Mouse (Mus musculus) erythroblast, adult 5-6 weeks (primary cell): ENCODE data around the gene Fadd. TPM values are rescaled to one million over a fixed set of nuclear protein-coding genes. Genes with fewer than 3 reads are reported as not detected.

ENCODE experiments used
- ATAC-seq: replicated peaks from 2 replicates; pipeline ENCODE4 v1.8.0; 2016; ENCODE audit warnings: moderate number of reproducible peaks, mild to moderate bottlenecking, moderate TSS enrichment, inconsistent platforms; ENCODE audit not compliant: poor library complexity, low FRiP score, severe bottlenecking
- total RNA-seq, 2 experiments: library from RNA; stranded (forward) in 1 of 2; stranded (reverse) in 1 of 2; fragments of 150-400 nt in 1 of 2; fragments of 200-764, 138-1000 nt in 1 of 2; gene quantifications; 2 replicates each; pipeline versions ENCODE4 v1.2.3 to v1.2.4; 2015 to 2017; ENCODE audit warnings: low replicate concordance in 2 of 2

Gene Fadd
- total RNA-seq (2015; ENCODE audit: low replicate concordance) (0.96 and 4.2 TPM in 2 replicates), total RNA-seq (2017; ENCODE audit: low replicate concordance) (2.4 and 2.8 TPM in 2 replicates)

DNA sequence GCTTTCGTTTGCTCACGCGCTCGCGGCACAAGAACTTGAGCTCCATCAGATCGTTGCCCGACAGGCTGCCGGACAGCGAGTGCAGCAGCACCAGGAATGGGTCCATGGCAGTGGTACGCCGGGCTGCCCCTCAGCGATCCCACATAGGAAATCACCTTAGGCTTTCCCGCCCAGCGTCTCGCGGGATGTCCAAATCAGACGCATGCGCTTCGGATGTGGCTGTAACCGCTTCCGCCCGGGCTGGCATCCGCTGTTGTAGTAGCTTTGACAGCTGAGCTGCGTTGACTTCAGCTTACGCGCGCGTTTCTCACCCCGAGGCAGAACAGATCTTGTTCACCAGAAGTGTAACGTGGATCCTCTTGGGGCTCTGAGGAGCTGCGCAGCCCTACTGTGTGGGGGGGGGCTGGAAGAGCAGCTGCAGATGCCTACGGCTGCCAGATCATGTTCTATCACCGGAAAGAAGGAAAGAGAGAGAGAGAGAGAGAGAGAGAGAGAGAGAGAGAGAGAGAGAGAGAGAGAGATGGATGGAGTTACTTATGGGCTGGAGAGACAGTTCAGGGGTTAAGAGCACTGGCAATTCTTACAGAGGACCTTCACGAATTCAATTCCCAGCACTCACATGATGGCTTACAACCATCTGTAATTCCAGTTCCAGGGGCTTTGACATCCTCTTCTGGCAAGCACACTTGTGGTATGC, at the start of gene Fadd:
TSS of gene Fadd (minus strand) at position 180 of the 697 bp plus-strand sequence.
- peak; percentile 72 for ATAC-seq

GRCm38 (mm10) chr7:144630622-144631021, 48.4 kb upstream of the Fadd start:
- no peak for ATAC-seq

- ATAC-seq: no peak
These were observed 46.2 kb upstream of the Fadd start for GRCm38 (mm10) chr7:144628334-144628915.

DNA sequence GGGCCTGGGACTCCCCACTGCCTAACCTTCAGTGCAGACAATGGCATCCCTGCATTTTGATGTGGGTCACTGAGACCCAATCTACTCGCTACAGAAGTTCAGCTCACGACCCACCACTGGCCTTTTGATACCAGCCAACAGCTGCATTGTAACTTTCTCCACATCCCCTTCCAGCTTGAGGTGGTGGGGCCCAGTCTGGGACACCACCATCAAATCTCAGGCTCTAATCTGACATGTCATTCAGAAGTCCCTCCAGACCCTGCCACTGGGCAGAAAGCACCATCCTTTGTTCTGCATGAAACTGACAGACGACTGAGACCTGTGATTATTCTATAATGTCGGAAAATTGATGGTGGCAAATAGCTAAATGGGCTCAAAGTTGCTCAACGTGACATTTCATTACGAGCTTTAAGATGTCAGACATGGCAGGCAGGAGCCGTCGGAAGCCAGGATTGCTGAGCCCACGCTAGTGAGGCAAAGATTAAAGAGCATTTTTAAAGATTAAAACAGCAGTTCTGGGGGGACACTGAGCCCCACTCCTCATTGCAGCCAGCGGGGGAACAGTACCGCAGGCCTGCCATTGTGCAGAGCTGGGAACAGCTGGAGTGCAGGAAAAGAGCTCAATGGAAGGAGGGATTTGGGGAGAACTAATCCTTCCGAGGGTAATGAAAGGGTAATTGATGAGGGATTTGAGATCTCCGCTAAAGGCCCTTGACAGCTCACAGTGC, 45.5 kb upstream of the Fadd start:
- no peak for ATAC-seq

DNA sequence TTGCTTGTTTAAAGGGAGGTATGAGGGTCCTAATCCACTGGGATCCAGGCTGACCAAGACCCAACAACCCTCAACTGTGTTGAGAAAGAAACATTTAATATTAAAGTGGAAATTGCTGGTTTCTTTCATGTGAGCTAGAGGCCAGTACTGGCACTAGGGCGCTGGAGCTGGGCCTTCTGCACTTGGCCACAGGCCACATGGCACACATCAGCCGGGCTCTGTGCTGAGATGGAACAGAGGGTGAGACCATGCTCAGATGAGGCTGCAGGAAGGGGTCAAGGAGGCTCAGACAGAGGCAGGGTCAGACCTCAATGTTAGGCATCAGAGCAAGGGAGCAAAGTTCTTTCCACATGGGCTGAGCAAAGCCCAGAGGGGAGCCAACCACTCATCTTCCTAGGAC, 43.8 kb upstream of the Fadd start:
- ATAC-seq: no peak

DNA sequence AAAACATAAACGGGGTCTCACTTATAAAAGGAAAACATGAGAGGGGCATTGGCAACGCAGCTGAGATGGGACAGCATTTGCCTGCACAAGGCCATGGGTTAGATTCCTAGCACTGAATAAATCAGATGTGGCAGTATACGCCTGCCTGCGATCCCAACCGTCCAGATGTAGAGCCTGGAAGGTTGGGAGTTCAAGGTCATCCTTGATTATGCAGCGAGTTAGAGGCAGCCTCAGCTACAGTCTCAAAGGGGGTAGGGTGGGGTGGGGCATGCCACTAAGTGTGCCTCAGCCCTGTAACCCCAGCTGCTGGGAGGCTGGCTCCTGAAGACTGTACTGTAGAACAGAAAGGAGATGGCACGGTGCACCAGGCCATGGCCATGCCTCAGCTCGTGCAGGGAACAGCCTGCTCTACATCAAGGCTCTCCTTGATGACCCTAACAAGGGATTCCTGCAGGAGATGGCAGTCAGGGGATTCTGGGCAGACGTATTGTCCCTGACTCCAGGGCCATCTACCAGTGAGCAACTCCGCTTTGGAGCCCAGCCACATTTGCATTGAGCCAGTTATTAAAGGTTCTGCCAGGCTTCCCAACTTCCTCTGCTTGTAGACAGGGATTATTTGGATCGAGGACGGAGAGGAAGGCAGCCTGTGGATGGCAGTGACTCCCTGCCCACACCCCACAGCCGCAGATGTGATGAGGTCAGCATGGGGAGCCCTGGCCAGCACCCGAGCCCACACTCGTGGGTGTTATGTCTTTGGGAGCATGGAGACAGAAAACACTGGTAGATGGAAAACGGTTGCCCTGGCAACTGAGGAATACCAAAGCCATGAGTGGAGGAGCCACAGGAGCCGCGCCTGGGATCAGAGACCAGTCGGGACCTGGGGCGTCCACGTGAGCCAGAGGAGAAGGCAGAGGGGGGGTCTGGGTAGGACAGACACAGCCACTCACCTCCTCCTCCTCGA, 38.7 kb upstream of the Fadd start:
- ATAC-seq: no peak

DNA sequence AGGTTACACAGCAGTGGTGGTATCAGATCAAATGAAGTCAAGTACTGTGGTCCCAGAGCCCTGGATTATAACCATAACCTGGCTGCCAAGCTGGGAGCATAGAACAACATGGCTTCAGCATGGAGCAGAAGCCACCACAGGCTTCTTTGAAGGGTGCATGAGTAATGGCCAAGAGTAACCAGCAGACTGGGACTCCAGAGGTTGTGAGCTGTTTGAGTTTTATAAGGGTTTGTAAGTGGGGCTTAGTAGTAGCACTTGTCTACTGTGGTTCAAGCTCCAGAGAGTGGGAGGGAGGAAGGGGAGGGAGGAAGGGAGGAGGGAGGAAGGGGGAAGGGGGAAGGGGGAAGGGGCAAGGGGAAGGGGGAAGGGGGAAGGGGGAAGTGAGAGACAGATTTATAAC, 38.1 kb upstream of the Fadd start:
- ATAC-seq: no peak

DNA sequence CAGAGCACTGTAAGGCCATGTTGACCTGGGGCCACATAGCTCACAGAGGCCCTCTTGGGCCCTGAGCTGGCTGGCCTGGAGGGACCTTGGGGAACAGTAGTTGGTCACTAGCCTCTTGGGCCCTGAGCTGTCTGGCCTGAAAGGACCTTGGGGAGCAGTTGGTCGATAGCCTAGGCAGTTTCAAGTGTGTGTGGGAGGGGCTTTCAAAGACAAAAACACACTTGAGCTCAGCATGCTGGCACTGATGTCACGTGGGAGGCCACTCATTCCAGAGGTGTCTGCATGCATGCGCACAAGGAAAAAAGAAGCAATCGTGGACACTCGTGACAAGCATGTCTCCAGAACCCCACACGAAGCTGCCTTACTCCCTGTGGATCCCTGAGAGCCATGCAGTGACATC, 33.1 kb upstream of the Fadd start:
- no peak for ATAC-seq

DNA sequence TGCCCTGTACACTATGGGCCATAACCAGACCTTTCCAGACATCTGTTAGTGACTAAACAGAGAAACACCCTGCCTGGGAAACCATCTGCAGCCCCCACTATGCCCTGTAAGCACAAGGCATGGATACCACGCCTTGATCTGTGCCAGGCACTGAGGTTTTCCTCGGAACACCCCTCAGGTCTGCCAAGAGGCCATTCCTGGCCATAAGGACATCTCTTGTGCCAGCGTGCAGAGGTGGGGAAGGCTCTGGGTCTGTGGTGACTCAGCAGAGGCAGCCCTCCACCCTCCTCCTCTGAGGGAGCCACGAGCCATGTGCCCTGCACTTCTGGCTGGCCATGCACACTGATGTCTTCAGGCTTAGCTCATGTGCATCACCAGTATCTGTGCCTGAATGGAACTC, 30.6 kb upstream of the Fadd start:
- ATAC-seq: no peak

- no peak for ATAC-seq
These were observed 30.1 kb upstream of the Fadd start for GRCm38 (mm10) chr7:144612351-144612750.

GRCm38 (mm10) chr7:144611595-144611994, 29.3 kb upstream of the Fadd start:
- ATAC-seq: no peak

DNA sequence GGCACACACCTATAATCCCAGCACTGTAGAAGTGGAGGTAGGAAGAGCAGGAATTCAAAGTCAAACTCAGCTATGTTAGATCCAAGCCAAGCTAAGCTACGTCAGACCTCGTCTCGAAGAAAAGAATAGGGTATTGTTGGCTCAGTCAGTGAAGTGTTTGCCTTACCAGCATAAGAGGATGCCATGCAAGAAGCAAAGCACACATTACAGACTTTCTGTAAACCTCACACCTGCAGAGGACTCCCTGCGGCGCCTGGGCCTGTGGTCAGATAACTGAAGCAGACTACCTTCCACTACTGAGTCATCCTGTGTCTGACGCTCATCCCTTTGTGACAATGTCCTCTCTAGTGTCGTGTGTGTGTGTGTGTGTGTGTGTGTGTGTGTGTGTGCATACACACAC, 27.3 kb upstream of the Fadd start:
- no peak for ATAC-seq

DNA sequence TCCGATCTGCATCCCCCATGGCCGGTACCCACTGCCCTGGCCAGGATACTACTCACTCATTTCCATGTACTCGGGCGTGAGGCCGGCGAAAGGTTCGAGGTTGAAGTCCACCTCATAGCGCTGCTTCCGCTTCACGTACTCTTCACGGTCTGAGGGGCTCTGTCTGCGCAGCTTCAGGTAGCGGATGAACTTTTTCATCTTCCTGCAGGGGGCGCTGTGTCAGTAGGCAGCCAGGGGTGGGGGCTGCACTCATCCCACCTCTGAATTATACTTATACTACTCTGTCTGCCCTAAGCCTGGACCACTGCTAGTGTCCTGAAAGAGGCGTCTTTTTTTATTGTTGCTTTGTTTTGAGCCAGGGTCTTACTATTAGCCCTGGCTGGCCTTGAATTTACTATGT, 25.6 kb upstream of the Fadd start:
- no peak for ATAC-seq

GRCm38 (mm10) chr7:144604735-144605134, 22.5 kb upstream of the Fadd start:
- ATAC-seq: no peak

DNA sequence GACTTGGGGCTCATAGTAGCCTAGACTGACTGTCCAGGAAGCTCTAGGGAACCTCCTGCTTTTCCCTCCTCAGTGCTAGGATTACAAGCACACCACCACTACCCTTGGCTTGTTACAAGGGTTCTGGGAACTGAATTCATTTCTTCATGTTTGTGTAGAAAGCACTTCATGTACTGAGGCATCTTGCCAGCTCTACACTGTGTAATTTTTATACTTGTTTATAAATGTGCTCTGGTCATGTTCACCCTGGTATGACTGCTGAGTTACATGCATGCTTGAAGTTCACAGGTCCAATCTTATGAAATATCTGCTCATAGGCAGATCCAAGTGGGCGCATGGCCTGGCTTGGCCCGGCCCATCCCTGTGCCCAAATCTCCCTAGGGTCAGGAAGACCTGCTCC, 22.0 kb upstream of the Fadd start:
- no peak for ATAC-seq

GRCm38 (mm10) chr7:144600333-144600900, 18.2 kb upstream of the Fadd start:
- ATAC-seq: no peak

DNA sequence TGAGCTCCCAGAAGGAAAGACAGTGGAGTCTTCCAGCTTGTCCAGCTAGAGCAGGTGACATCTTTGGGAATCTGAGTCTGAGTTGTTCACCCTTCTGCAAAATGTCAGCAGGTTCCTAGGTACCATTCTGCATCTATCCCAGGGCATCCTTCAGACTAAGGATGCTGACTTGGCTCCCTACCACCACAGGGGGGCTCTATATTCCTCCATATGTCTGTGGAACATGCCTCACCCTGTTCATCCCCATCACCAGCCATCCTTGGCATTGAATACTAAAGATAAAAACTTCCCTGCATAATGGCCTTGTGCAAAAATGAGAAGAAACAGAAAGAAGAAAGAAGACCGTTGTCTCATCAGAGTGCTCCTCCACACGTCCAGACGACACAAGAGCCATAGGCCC, 7.2 kb upstream of the Fadd start:
- ATAC-seq: no peak

GRCm38 (mm10) chr7:144587291-144587690, 5.0 kb upstream of the Fadd start:
- ATAC-seq: no peak

DNA sequence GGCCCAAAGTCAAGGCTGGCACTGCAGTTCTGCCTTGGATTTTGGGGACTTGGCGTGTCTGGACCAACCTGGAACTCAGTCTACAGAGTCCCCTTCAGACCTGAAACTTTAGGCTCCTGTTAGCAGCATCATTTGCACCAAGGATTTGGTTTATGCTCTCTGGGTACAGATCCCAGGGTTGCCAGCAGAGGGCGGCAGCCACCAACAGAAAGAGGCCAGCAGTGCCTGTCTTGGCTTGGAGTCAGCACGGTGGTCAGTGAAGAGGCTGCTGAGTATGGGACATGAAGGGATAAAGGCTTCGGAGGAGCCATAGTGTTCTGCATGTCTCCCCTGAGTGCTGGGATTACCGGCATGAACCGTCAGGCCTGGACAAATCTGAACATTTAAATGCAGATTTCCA, 3.4 kb upstream of the Fadd start:
- no peak for ATAC-seq

DNA sequence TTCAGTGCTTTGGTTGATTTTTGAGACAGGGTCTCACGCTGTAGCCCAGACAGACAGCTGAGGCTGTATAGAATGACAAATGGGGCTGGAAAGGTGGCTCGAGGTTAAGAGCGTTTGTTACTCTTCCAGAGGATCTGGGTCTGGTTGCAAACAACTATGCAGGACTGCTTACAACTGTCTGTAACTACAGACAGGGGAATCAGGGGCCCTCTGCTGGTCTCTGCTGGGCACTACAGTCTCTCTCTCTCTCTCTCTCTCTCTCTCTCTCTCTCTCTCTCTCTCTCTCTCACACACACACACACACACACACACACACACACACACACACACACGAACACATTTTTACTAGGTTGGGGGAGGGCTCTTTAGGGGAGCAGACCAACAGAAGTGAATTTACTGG, 1.4 kb upstream of the Fadd start:
- ATAC-seq: no peak
